ENCODE assay signal across 10 mouse cellular contexts in genomic region chr1:86021365-86021989, GRCm38 (mm10). TPM values are rescaled to one million over a fixed set of nuclear protein-coding genes. Genes with fewer than 3 reads are reported as not detected.
DNase-seq lines count a peak whose midpoint lies in the region; ATAC-seq lines count a peak whose summit lies in the region.
"Had no signal": no experiment of that assay in that cellular context is flagged by ENCODE, and none has a peak within 500 bp of the region (broad histone marks: within the 10 kb centered on the region; RNA-seq: fewer than 3 reads in every experiment).

No protein-coding gene starts in this region.

- no peaks in the 10 kb centered on the region; the same call in 1 of the 2 replicates for H3K4me1 ChIP-seq in hindbrain, embryonic 11.5 days (replicated peaks; ENCODE audit: control insufficient read depth, insufficient read depth, low read length)
- peaks cover 13% of the 10 kb centered on the region for H3K4me1 ChIP-seq in hindbrain, embryonic 10.5 days (replicated peaks)

- WGBS in hindbrain, embryonic 11.5 days, result 68% methylated on average over 11 of the region's 11 CpGs
- 67% methylated on average over 11 of the region's 11 CpGs for WGBS in hindbrain, embryonic 10.5 days

- no peaks in the 10 kb centered on the region for H3K36me3 ChIP-seq in hindbrain, embryonic 11.5 days (ENCODE audit: control insufficient read depth, insufficient read depth, low read length)
- H3K36me3 ChIP-seq in hindbrain, embryonic 10.5 days, result no peaks in the 10 kb centered on the region

- peaks cover 19% of the 10 kb centered on the region for H3K27me3 ChIP-seq in hindbrain, embryonic 11.5 days (ENCODE audit: control insufficient read depth, insufficient read depth, low read length)
- peaks cover 52% of the 10 kb centered on the region for H3K27me3 ChIP-seq in hindbrain, embryonic 10.5 days (ENCODE audit: insufficient read depth, poor library complexity, severe bottlenecking)

- H3K4me3 ChIP-seq in hindbrain, embryonic 11.5 days (ENCODE audit: low read depth, low read length), result no peak overlapping the region
- H3K4me3 ChIP-seq in hindbrain, embryonic 10.5 days, result no peak overlapping the region

- peak; percentile 13 for DNase-seq in hindbrain, embryonic 11.5 days (ENCODE audit: low spot score)
- no peak for DNase-seq in hindbrain, embryonic 10.5 days (ENCODE audit: low spot score)
- DNase-seq in right cerebral cortex, adult 18-20 months, result peak; percentile 26
- DNase-seq in right cerebral cortex, postnatal 4 days, result no peak
- DNase-seq in frontal cortex, postnatal 36 days (ENCODE audit: low spot score in 2 of 2), result peak; percentile 31 to 62
- DNase-seq in thymus, postnatal 4 days, result peak; percentile 59
- no peak for DNase-seq in heart, postnatal 4 days
- no peak for DNase-seq in adrenal gland, adult (ENCODE audit: inconsistent age in 2 of 2, low spot score in 1 of 2)
- DNase-seq: liver had no signal

- H3K4me2 ChIP-seq in hindbrain, embryonic 11.5 days (replicated peaks; ENCODE audit: low read depth, low read length), result no peak overlapping the region

- no peaks in the 10 kb centered on the region for H3K9me3 ChIP-seq in hindbrain, embryonic 11.5 days (ENCODE audit: control insufficient read depth, low read length)
- no peaks in the 10 kb centered on the region for H3K9me3 ChIP-seq in hindbrain, embryonic 10.5 days

- no peak overlapping the region for H3K27ac ChIP-seq in hindbrain, embryonic 11.5 days (ENCODE audit: low read depth, low read length)
- H3K27ac ChIP-seq in hindbrain, embryonic 10.5 days, result no peak overlapping the region

- no peak overlapping the region for H3K9ac ChIP-seq in hindbrain, embryonic 11.5 days (ENCODE audit: low read depth, low read length)

- no peak for ATAC-seq in hindbrain, embryonic 11.5 days (ENCODE audit: low FRiP score)
- ATAC-seq: intestine, embryonic 16.5 days had no signal

RNA-seq across cellular contexts. Expression of gene Spata3, which starts 4.9 kb away (rescaled TPM):
- polyA plus RNA-seq in hindbrain, embryonic 11.5 days (2014; fragmentation: Nextera tagmentation; extraction: Ambion mirVana), result not detected in 2 replicates
- not detected in 2 replicates for polyA plus RNA-seq in hindbrain, embryonic 10.5 days (2016; fragmentation: Nextera tagmentation; extraction: Ambion mirVana)
- total RNA-seq in heart, postnatal 4 days (2021), result not detected
- polyA plus RNA-seq: intestine, embryonic 16.5 days had no signal

RNA-seq across cellular contexts. Expression of gene 2810459M11Rik, which starts 24.2 kb away (rescaled TPM):
- 0.18 and 0.42 TPM in 2 replicates for polyA plus RNA-seq in hindbrain, embryonic 11.5 days (2014; fragmentation: Nextera tagmentation; extraction: Ambion mirVana)
- 0.19 and 0.25 TPM in 2 replicates for polyA plus RNA-seq in hindbrain, embryonic 10.5 days (2016; fragmentation: Nextera tagmentation; extraction: Ambion mirVana)
- not detected for total RNA-seq in heart, postnatal 4 days (2021)

RNA-seq across cellular contexts. Expression of gene Psmd1, which starts 42.7 kb away (rescaled TPM):
- polyA plus RNA-seq in hindbrain, embryonic 11.5 days (2014; fragmentation: Nextera tagmentation; extraction: Ambion mirVana), result 216 and 247 TPM in 2 replicates
- 184 and 222 TPM in 2 replicates for polyA plus RNA-seq in hindbrain, embryonic 10.5 days (2016; fragmentation: Nextera tagmentation; extraction: Ambion mirVana)
- 100 to 1,000 TPM; 113 to 118 TPM for total RNA-seq in heart, postnatal 4 days (2021)

Comparison
In these comparisons a context has a peak if more than half of its experiments do, and no peak if none do; other contexts are left out.
1. DNase-seq: peak in hindbrain, embryonic 11.5 days (single experiment), right cerebral cortex, adult 18-20 months (single experiment), frontal cortex, postnatal 36 days (2 of 2) and thymus, postnatal 4 days (single experiment); none in hindbrain, embryonic 10.5 days (single experiment), right cerebral cortex, postnatal 4 days (single experiment), heart, postnatal 4 days (single experiment) and adrenal gland, adult (0 of 2).